Mouse (Mus musculus) CH12.LX (cell line): ENCODE measurements around the gene Fgfr2. TPM values are rescaled to one million over a fixed set of nuclear protein-coding genes. Genes with fewer than 3 reads are reported as not detected.
A peak's percentile ranks its signal among the peaks of the same experiment; 100 is the strongest.

Experiments
- DNase-seq: peaks from one replicate; pipeline ENCODE4 v3.0.0-alpha.2; 2013; ENCODE audit errors: extremely low read depth
- H3K27ac ChIP-seq: 2 replicates; pipeline ENCODE4 v1.5.1; 2012; ENCODE audit warnings: low read depth, mild to moderate bottlenecking, control low read depth, moderate library complexity; ENCODE audit not compliant: insufficient read depth
- H3K27me3 ChIP-seq: replicated peaks from 2 replicates; pipeline ENCODE3; 2012; ENCODE audit warnings: inconsistent platforms
- H3K36me3 ChIP-seq, 2 experiments: replicated peaks in 1 of 2; 2 replicates each; pipeline versions ENCODE3 to v1.6.1; 2012; ENCODE audit warnings: inconsistent platforms in 1 of 2, low read length in 1 of 2, mild to moderate bottlenecking in 1 of 2, mixed read lengths in 1 of 2, moderate library complexity in 1 of 2; ENCODE audit not compliant: control insufficient read depth in 1 of 2, insufficient read depth in 1 of 2
- H3K4me1 ChIP-seq, 2 experiments: 2 replicates each; pipeline ENCODE4 v1.6.1; 2012; ENCODE audit warnings: inconsistent platforms in 1 of 2, moderate library complexity in 1 of 2; ENCODE audit not compliant: insufficient read depth in 2 of 2, control insufficient read depth in 1 of 2
- H3K4me2 ChIP-seq: 2 replicates; pipeline ENCODE4 v1.6.1; 2012; ENCODE audit warnings: low read depth, mild to moderate bottlenecking, control low read depth; ENCODE audit not compliant: poor library complexity, insufficient read depth, severe bottlenecking
- H3K4me3 ChIP-seq, 3 experiments: fragments of 150-350 bp in 1 of 3; sonication (generic) in 1 of 3; replicated peaks in 1 of 3; 2 replicates each; pipeline versions ENCODE3 to v1.5.1; 2011 to 2012; ENCODE audit warnings: low read depth in 2 of 3, low read length in 2 of 3, mild to moderate bottlenecking in 2 of 3, moderate library complexity in 2 of 3, control low read depth in 1 of 3, improper control_type of control experiment in 1 of 3, inconsistent platforms in 1 of 3, mixed read lengths in 1 of 3; ENCODE audit not compliant: poor library complexity in 1 of 3
- H3K79me2 ChIP-seq: replicated peaks from 2 replicates; pipeline ENCODE4 v1.6.1; 2012; ENCODE audit warnings: mild to moderate bottlenecking, moderate library complexity; ENCODE audit not compliant: control insufficient read depth, poor library complexity, insufficient read depth, severe bottlenecking; ENCODE audit errors: extremely low read depth
- H3K9ac ChIP-seq: 2 replicates; pipeline ENCODE4 v1.6.1; 2012; ENCODE audit warnings: low read depth, mild to moderate bottlenecking, control low read depth, moderate library complexity; ENCODE audit not compliant: insufficient read depth
- H3K9me3 ChIP-seq: replicated peaks from 2 replicates; pipeline ENCODE3; 2012; ENCODE audit warnings: low read length, inconsistent platforms, mixed read lengths
- CHD1 ChIP-seq: IDR thresholded peaks from 2 replicates; pipeline ENCODE4 v1.6.1; 2012; ENCODE audit warnings: low read depth, low read length, improper control_type of control experiment, inconsistent platforms
- CHD2 ChIP-seq: IDR thresholded peaks from 2 replicates; pipeline ENCODE4 v1.6.1; 2011; ENCODE audit warnings: low read length, improper control_type of control experiment
- CTCF ChIP-seq, 2 experiments: IDR thresholded peaks in 1 of 2; conservative IDR thresholded peaks in 1 of 2; 2 replicates each; pipeline ENCODE4 v1.5.1; 2011 to 2012; ENCODE audit warnings: low read depth in 2 of 2, low read length in 2 of 2, improper control_type of control experiment in 1 of 2, inconsistent platforms in 1 of 2, mild to moderate bottlenecking in 1 of 2, moderate library complexity in 1 of 2
- E2F4 ChIP-seq: IDR thresholded peaks from 2 replicates; pipeline ENCODE4 v1.6.1; 2011; ENCODE audit warnings: low read depth, low read length, improper control_type of control experiment; ENCODE audit not compliant: insufficient replicate concordance
- ETS1 ChIP-seq: conservative IDR thresholded peaks from 2 replicates; pipeline ENCODE4 v1.6.1; 2012; ENCODE audit warnings: low read depth, mild to moderate bottlenecking, inconsistent platforms, low read length, improper control_type of control experiment, moderate library complexity
- GABPA ChIP-seq: IDR thresholded peaks from 2 replicates; pipeline ENCODE4 v1.6.1; 2012; ENCODE audit warnings: low read depth, low read length, improper control_type of control experiment, inconsistent platforms; ENCODE audit not compliant: insufficient replicate concordance
- JUN ChIP-seq: IDR thresholded peaks from 2 replicates; pipeline ENCODE4 v1.6.1; 2011; ENCODE audit warnings: low read depth, mild to moderate bottlenecking, low read length, improper control_type of control experiment, moderate library complexity; ENCODE audit not compliant: insufficient read depth
- JUND ChIP-seq: conservative IDR thresholded peaks from 2 replicates; pipeline ENCODE4 v1.6.1; 2011; ENCODE audit warnings: low read depth, low read length, improper control_type of control experiment
- KAT2A ChIP-seq: IDR thresholded peaks from 2 replicates; pipeline ENCODE4 v1.6.1; 2012; ENCODE audit warnings: low read length, improper control_type of control experiment, inconsistent platforms; ENCODE audit not compliant: insufficient replicate concordance
- MAFK ChIP-seq: IDR thresholded peaks from 2 replicates; pipeline ENCODE4 v1.6.1; 2011; ENCODE audit warnings: low read length, improper control_type of control experiment; ENCODE audit not compliant: insufficient replicate concordance
- MEF2A ChIP-seq: IDR thresholded peaks from 2 replicates; pipeline ENCODE4 v1.6.1; 2014; ENCODE audit warnings: low read depth, mild to moderate bottlenecking, inconsistent platforms, low read length, improper control_type of control experiment, borderline replicate concordance
- NELFE ChIP-seq: IDR thresholded peaks from 2 replicates; pipeline ENCODE4 v1.6.1; 2011; ENCODE audit warnings: low read depth, low read length, improper control_type of control experiment
- PAX5 ChIP-seq: IDR thresholded peaks from 2 replicates; pipeline ENCODE4 v1.6.1; 2012; ENCODE audit warnings: low read length, inconsistent platforms, mixed read lengths
- POLR2A ChIP-seq: IDR thresholded peaks from 2 replicates; pipeline ENCODE4 v1.6.1; 2011; ENCODE audit warnings: low read depth, mild to moderate bottlenecking, improper control_type of control experiment, low read length
- RAD21 ChIP-seq: IDR thresholded peaks from 2 replicates; pipeline ENCODE4 v1.6.1; 2011; ENCODE audit warnings: low read depth, mild to moderate bottlenecking, low read length, improper control_type of control experiment, moderate library complexity
- SIN3A ChIP-seq: IDR thresholded peaks from 2 replicates; pipeline ENCODE4 v1.6.1; 2012; ENCODE audit warnings: low read length, improper control_type of control experiment, inconsistent platforms
- SMC3 ChIP-seq: IDR thresholded peaks from 2 replicates; pipeline ENCODE4 v1.6.1; 2011; ENCODE audit warnings: low read depth, low read length, improper control_type of control experiment
- TBP ChIP-seq: conservative IDR thresholded peaks from 2 replicates; pipeline ENCODE4 v1.6.1; 2011; ENCODE audit warnings: low read depth, low read length, improper control_type of control experiment
- TCF12 ChIP-seq: IDR thresholded peaks from 2 replicates; pipeline ENCODE4 v1.6.1; 2014; ENCODE audit warnings: low read depth, mild to moderate bottlenecking, inconsistent platforms, low read length, improper control_type of control experiment
- UBTF ChIP-seq: IDR thresholded peaks from 2 replicates; pipeline ENCODE4 v1.6.1; 2012; ENCODE audit warnings: low read depth, mild to moderate bottlenecking, inconsistent platforms, low read length, improper control_type of control experiment, moderate library complexity
- USF1 ChIP-seq: IDR thresholded peaks from 2 replicates; pipeline ENCODE4 v1.6.1; 2014; ENCODE audit warnings: low read depth, mild to moderate bottlenecking, inconsistent platforms, low read length, improper control_type of control experiment
- ZNF384 ChIP-seq: IDR thresholded peaks from 2 replicates; pipeline ENCODE4 v1.6.1; 2012; ENCODE audit warnings: low read depth, low read length, improper control_type of control experiment, inconsistent platforms
- dilution Hi-C: fragments of 300-500 bp; cut with MboI; formaldehyde crosslinking; loops from 2 replicates; pipeline ENCODE4 v1.14.3; 2020; ENCODE audit warnings: low sequenced_read_pairs; ENCODE audit not compliant: extremely low pct_unique_long_range_greater_than_20kb, extremely low pct_ligation_motif_present
- in situ Hi-C: fragments of 300-500 bp; cut with MboI; formaldehyde crosslinking; loops from 3 replicates; pipeline ENCODE4 v1.14.3; 2019; ENCODE audit warnings: low sequenced_read_pairs, low pct_ligation_motif_present, low pct_unique_long_range_greater_than_20kb, mixed read lengths
- polyA plus RNA-seq: library from polyadenylated mRNA; unstranded; fragments of >175 nt; gene quantifications from 2 replicates; pipeline ENCODE4 v1.2.1, GENCODE M21; 2012; ENCODE audit warnings: low read depth; ENCODE audit not compliant: insufficient read length
- total RNA-seq, 2 experiments: library from RNA; depleted of rRNA; stranded (reverse); fragments of 300-350 nt in 1 of 2; fragments of >200 nt in 1 of 2; gene quantifications; 2 replicates each; pipeline ENCODE4 v1.2.3; 2012 to 2014

Fgfr2 gene
- total and polyA plus RNA-seq, 3 experiments: not detected

DNA sequence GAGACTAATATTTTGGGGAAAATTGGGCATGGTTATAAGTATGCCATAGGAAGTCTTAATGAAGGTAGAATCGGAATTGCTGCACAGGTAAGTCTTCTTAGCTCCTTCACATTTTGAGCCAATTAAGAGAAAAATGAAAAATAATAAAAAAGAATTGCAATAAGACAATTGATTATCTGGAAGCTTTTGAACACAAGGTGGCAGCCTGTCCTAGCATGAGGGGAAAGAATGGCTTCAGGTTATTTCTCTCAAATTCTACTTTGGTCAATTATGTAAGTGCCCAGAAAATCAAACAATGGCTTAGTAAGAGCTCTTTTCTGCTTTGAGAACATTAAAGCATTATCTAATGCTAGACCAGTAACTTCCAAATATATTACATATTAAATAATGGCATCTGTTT is 1688.9 kb downstream of the Fgfr2 start:
- H3K4me1 ChIP-seq: no peaks in the 10 kb centered on the region
- no peak overlapping the region for H3K9ac ChIP-seq
- no peak overlapping the region for H3K27ac ChIP-seq
- H3K9me3 ChIP-seq: no peaks in the 10 kb centered on the region
- H3K4me3 ChIP-seq: no peak overlapping the region
- H3K36me3 ChIP-seq: peaks cover 0 to 4% of the 10 kb centered on the region in 2 experiments
- TF ChIP-seq SIN3A (no peak), PAX5 (no peak), SMC3 (peak; percentile 32), JUND (no peak), MEF2A (no peak), RAD21 (peak; percentile 53), USF1 (no peak), CTCF (conservative IDR thresholded peaks at IDR 0.05 in 1 of 2, IDR thresholded peaks at IDR 0.05 in 1 of 2; ENCODE audit: low read depth in 2 of 2, low read length in 2 of 2) (peak in 1 of 2 experiments; percentile 54; a peak in 2 of 4 replicates)
- in situ Hi-C loops (no loop called here), dilution Hi-C loops (no loop called here)
- no peaks in the 10 kb centered on the region for H3K79me2 ChIP-seq
- no peak for DNase-seq
- no peaks in the 10 kb centered on the region for H3K27me3 ChIP-seq
- no peak overlapping the region for H3K4me2 ChIP-seq

DNA sequence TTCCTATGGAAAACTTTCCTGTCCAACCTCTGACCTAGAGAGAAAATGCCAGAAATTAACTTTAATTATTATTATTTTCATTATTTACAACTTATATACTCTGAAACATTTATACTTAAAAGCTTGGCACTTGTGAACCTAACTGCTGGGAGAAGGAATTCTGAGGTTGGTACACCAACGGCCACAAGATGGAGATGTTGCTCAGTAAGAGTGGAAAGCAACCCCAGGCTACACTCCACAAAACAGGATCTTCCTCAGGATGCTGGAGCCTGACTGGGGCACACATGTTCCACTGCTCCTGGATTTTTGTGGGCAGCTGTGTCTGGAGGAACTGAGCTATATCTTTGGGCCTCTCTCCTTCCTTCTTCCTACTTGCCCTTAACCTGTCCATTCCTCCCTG is 1690.9 kb downstream of the Fgfr2 start:
- DNase-seq: peak; percentile 23
- TF ChIP-seq RAD21 (peak; percentile 66), SMC3 (peak; percentile 45), TCF12 (no peak), ETS1 (no peak), POLR2A (no peak), CTCF (conservative IDR thresholded peaks at IDR 0.05 in 1 of 2, IDR thresholded peaks at IDR 0.05 in 1 of 2; ENCODE audit: low read depth in 2 of 2, low read length in 2 of 2) (peak in 1 of 2 experiments; percentile 65; a peak in 2 of 4 replicates)
- in situ Hi-C loops: no loop called here

GRCm38 (mm10) chr7:131427331-131427730 is 1695.8 kb downstream of the Fgfr2 start:
- Histone ChIP-seq H3K9ac (no peak overlapping the region), H3K4me2 (no peak overlapping the region), H3K27me3 (no peaks in the 10 kb centered on the region), H3K79me2 (no peaks in the 10 kb centered on the region)
- dilution Hi-C loops: no loop called here
- DNase-seq: no peak
- in situ Hi-C loops: no loop called here
- TF ChIP-seq ZNF384: no peak
- no peak for TF ChIP-seq E2F4
- TF ChIP-seq NELFE: no peak
- no peak for TF ChIP-seq CHD1
- TF ChIP-seq ETS1: no peak
- no peak for TF ChIP-seq CHD2
- TF ChIP-seq GABPA: no peak
- no peak for TF ChIP-seq MAFK
- no peak for TF ChIP-seq TBP
- TF ChIP-seq KAT2A: no peak
- TF ChIP-seq JUN: no peak
- TF ChIP-seq UBTF: no peak
- TF ChIP-seq, all 38 proteins: peak for 0
- H3K9me3 ChIP-seq: peaks cover 2% of the 10 kb centered on the region
- no peak overlapping the region for H3K4me3 ChIP-seq
- H3K36me3 ChIP-seq: peaks cover 6 to 8% of the 10 kb centered on the region in 2 experiments
- H3K4me1 ChIP-seq: no peaks in the 10 kb centered on the region
- H3K27ac ChIP-seq: no peak overlapping the region

More for the DNA sequence above, 1690.9 kb downstream of the Fgfr2 start:
- Histone ChIP-seq H3K27ac (no peak overlapping the region), H3K9me3 (no peaks in the 10 kb centered on the region), H3K36me3 (peaks cover 4 to 6% of the 10 kb centered on the region in 2 experiments), H3K79me2 (no peaks in the 10 kb centered on the region), H3K4me1 (no peaks in the 10 kb centered on the region), H3K27me3 (no peaks in the 10 kb centered on the region), H3K4me3 (no peak overlapping the region), H3K9ac (no peak overlapping the region), H3K4me2 (no peak overlapping the region)
- dilution Hi-C loops: no loop called here
